Mouse (Mus musculus) C2C12 (cell line): ENCODE data around the gene Itga2b. TPM values are rescaled to one million over a fixed set of nuclear protein-coding genes. Genes with fewer than 3 reads are reported as not detected.

Source experiments
- H3K27me3 ChIP-seq: one replicate; pipeline ENCODE4 v1.6.1; 2011; ENCODE audit not compliant: control insufficient read depth, insufficient read depth, insufficient read length
- H3K36me3 ChIP-seq: one replicate; pipeline ENCODE4 v1.6.1; 2011; ENCODE audit not compliant: control insufficient read depth, insufficient read depth
- H3K4me3 ChIP-seq: one replicate; pipeline ENCODE4 v1.5.1; 2011; ENCODE audit warnings: mild to moderate bottlenecking, control low read depth; ENCODE audit not compliant: poor library complexity, insufficient read depth, severe bottlenecking
- H3K79me2 ChIP-seq: one replicate; pipeline ENCODE4 v1.6.1; 2011; ENCODE audit not compliant: control insufficient read depth, insufficient read depth
- H3K79me3 ChIP-seq: one replicate; pipeline ENCODE4 v1.6.1; 2011; ENCODE audit warnings: low read depth, control low read depth
- H3ac ChIP-seq: one replicate; pipeline ENCODE3; 2011; ENCODE audit warnings: low read depth; ENCODE audit not compliant: control insufficient read depth, insufficient read length
- CEBPB ChIP-seq: IDR thresholded peaks from one replicate; pipeline ENCODE4 v1.6.1; 2011; ENCODE audit warnings: low read depth, mild to moderate bottlenecking, control low read depth, moderate library complexity
- CTCF ChIP-seq: IDR thresholded peaks from one replicate; pipeline ENCODE4 v1.5.1; 2011; ENCODE audit not compliant: control insufficient read depth, insufficient read depth, insufficient read length
- FOSL1 ChIP-seq: IDR thresholded peaks from one replicate; pipeline ENCODE4 v1.8.0; 2011; ENCODE audit warnings: mild to moderate bottlenecking, low read length; ENCODE audit not compliant: poor library complexity, insufficient read depth, severe bottlenecking
- MAX ChIP-seq: IDR thresholded peaks from one replicate; pipeline ENCODE4 v1.6.1; 2011; ENCODE audit warnings: mild to moderate bottlenecking, control low read depth
- MYOD1 ChIP-seq: IDR thresholded peaks from one replicate; pipeline ENCODE4 v1.6.1; 2011; ENCODE audit warnings: low read depth; ENCODE audit not compliant: control insufficient read depth, insufficient read length
- MYOG ChIP-seq: IDR thresholded peaks from one replicate; pipeline ENCODE4 v1.6.1; 2011; ENCODE audit not compliant: control insufficient read depth, insufficient read length; ENCODE audit errors: extremely low read depth
- USF1 ChIP-seq: IDR thresholded peaks from one replicate; pipeline ENCODE4 v1.6.1; 2011; ENCODE audit warnings: low read depth, mild to moderate bottlenecking, control low read depth, moderate library complexity
- polyA plus RNA-seq: library from polyadenylated mRNA; unstranded; fragments of >200 nt; fragmentation: generic; extraction: Trizol; gene quantifications from one replicate; pipeline ENCODE4 v1.2.1, GENCODE M21; 2012; ENCODE audit warnings: missing spikeins

The Itga2b gene
- polyA plus RNA-seq, 1 experiment: 1.3 TPM

DNA sequence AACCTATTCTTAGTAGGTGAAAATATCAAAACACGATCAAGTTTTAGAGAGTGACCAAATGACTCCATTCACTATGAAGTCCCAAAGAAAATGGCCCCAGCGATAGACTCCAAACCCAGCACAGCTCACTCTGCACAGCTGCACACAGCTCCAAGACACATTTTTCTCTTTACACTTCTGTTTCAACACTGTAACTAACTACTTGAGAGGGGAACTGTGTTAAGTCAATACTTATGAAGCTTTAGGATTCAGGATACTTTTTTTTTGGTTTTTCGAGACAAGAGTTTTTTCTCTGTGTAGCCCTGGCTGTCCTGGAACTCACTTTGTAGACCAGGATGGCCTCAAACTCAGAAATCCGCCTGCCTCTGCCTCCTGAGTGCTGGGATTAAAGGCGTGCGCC is 25.2 kb upstream of the Itga2b start:
- Histone ChIP-seq H3K79me2 (no peaks in the 10 kb centered on the region), H3K36me3 (peaks cover 58% of the 10 kb centered on the region), H3K4me3 (no peak overlapping the region), H3ac (no peak overlapping the region), H3K27me3 (no peaks in the 10 kb centered on the region), H3K79me3 (no peaks in the 10 kb centered on the region)
- TF ChIP-seq USF1 (no peak), FOSL1 (no peak), MYOD1 (no peak), CTCF (no peak), MAX (no peak), CEBPB (no peak), MYOG (no peak)

DNA sequence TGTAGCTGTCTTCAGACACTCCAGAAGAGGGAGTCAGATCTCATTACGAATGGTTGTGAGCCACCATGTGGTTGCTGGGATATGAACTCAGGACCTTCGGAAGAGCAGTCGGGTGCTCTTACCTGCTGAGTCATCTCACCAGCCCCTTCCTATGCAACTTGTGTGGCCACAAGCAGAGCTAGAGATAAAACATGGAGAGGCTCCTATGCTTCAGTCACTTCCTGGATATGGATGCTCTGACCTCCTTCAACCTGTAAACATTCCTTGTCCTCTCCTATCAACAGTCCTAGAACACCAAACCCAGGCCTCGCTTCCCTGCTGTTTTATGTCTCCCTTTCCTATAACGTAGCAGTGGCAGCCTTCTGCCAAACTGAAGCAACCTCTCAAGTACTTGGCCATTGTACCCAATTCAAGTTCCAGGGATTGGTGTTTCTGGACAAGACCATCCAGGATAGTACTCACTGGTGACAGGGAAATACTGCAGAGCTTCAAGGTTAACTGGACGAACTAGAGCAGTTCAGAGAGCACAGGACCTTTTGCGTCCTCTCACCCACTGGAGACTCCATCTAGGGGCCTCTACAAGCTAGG is 24.2 kb upstream of the Itga2b start:
- H3K79me3 ChIP-seq: no peaks in the 10 kb centered on the region
- H3K36me3 ChIP-seq: peaks cover 50% of the 10 kb centered on the region
- H3ac ChIP-seq: no peak overlapping the region
- no peak overlapping the region for H3K4me3 ChIP-seq
- no peaks in the 10 kb centered on the region for H3K79me2 ChIP-seq
- no peaks in the 10 kb centered on the region for H3K27me3 ChIP-seq
- TF ChIP-seq CTCF (no peak), MYOG (no peak), MAX (no peak), FOSL1 (no peak)

DNA sequence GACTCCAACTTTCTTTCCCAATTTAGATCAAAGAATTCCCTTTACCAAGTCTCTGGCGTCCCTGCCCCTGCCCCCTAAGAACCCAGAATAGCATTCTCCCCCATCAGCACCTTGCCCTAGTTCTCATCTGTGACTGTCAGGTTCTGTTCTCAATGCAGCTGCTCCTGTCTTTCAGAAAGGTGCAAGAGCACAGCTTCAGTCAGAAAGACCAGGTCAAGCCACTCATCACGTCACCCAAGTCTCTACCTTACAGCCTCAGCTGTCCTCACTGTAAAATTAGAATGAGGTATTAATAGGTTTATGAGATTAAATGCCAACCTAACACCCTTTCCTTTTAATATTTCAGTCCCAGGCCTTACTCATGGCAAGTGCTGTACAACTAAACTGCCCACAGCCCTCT is 23.3 kb upstream of the Itga2b start:
- no peak overlapping the region for H3K4me3 ChIP-seq
- no peak overlapping the region for H3ac ChIP-seq
- no peak for TF ChIP-seq FOSL1
- TF ChIP-seq CEBPB: no peak
- TF ChIP-seq MAX: no peak
- TF ChIP-seq MYOG: no peak
- no peak for TF ChIP-seq CTCF
- TF ChIP-seq USF1: no peak
- no peak for TF ChIP-seq MYOD1
- no peaks in the 10 kb centered on the region for H3K79me2 ChIP-seq
- no peaks in the 10 kb centered on the region for H3K27me3 ChIP-seq
- H3K36me3 ChIP-seq: peaks cover 43% of the 10 kb centered on the region
- H3K79me3 ChIP-seq: no peaks in the 10 kb centered on the region

DNA sequence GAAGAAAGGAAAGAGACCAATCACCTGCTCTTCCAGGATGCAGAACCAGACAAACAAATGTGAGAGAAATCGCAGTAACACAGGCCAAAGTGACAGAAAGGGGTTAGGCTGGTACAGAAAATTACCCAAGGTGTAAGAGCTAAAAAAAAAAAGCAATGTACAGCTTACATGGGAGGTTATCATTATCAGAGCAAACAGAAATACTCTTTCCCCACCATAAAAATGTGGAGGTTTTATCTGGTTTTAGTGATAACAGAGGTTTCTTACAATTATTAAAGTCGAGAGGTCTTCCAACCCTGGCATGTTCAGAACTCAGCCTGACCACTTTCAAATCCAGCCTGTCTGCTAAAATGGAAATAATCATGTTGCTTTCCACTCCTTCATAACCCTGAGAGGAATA is 18.0 kb upstream of the Itga2b start:
- Histone ChIP-seq H3K79me2 (no peaks in the 10 kb centered on the region), H3K79me3 (no peaks in the 10 kb centered on the region), H3K27me3 (no peaks in the 10 kb centered on the region), H3K36me3 (peaks cover 51% of the 10 kb centered on the region), H3K4me3 (no peak overlapping the region), H3ac (no peak overlapping the region)
- no peak for TF ChIP-seq CEBPB
- TF ChIP-seq MYOD1: no peak
- no peak for TF ChIP-seq USF1
- no peak for TF ChIP-seq MYOG
- TF ChIP-seq FOSL1: no peak
- TF ChIP-seq MAX: no peak
- TF ChIP-seq CTCF: no peak

DNA sequence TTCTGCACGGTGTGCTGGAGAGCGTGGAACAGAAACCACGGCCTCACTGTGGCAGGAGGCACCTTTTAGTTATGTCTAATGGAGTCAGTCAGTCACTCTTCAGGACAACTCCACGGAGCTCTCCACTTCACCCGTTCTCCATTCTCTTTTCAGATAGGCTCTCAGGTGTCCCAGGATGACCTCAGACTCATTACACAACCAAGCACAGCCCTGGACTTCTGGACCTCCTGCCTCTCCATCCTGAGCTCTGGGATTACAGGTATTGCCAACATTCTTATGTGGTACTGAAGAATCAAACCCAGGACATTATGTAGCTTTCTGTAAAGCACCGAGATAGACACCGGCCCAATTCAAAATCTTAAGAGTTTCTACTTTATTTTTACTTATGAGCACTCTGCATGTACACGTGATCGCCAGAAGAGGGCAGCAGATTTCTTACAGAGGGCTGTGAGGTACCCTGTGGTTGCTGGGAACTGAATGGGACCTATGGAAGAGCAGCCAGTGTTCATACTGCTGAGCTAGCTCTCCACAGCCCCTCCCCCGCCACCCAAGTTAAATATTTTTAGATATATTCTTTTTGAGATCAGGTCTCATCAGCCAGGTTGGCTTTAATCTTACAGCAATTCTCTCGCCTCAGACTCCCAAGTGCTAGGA is 16.9 kb upstream of the Itga2b start:
- no peak overlapping the region for H3ac ChIP-seq
- H3K36me3 ChIP-seq: peaks cover 52% of the 10 kb centered on the region
- peak; percentile 42 for TF ChIP-seq CTCF
- TF ChIP-seq MYOG: no peak
- peak; percentile 76 for TF ChIP-seq USF1
- TF ChIP-seq FOSL1: no peak
- no peak for TF ChIP-seq CEBPB
- TF ChIP-seq MAX: peak; percentile 79
- H3K79me2 ChIP-seq: no peaks in the 10 kb centered on the region
- no peaks in the 10 kb centered on the region for H3K27me3 ChIP-seq
- no peaks in the 10 kb centered on the region for H3K79me3 ChIP-seq
- no peak overlapping the region for H3K4me3 ChIP-seq

DNA sequence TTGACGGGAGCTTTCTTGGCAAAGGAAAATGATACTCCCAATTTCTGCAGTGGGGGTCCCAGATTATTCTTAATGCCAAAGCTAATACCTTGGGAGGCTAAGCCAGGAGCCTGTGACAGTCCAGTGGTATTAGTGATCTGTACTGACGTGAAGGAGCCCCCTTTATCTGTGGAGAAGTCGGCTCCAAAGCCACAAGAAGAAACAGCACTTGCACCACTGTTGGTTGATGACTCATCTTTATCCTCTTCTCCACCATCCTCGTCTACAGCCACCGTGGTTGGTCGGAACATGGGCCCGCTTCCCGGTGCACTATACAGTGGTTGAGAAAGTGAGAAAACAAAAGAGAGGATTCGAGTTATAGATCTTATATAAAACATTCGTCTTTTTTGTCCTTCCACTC is 11.9 kb upstream of the Itga2b start:
- Histone ChIP-seq H3K79me2 (no peaks in the 10 kb centered on the region), H3K4me3 (no peak overlapping the region), H3ac (no peak overlapping the region), H3K27me3 (no peaks in the 10 kb centered on the region), H3K79me3 (no peaks in the 10 kb centered on the region), H3K36me3 (peaks cover 84% of the 10 kb centered on the region)
- TF ChIP-seq CEBPB: no peak
- no peak for TF ChIP-seq MYOG
- no peak for TF ChIP-seq MAX
- no peak for TF ChIP-seq USF1
- no peak for TF ChIP-seq MYOD1
- TF ChIP-seq CTCF: no peak
- no peak for TF ChIP-seq FOSL1
